Mouse (Mus musculus): Measurements from ENCODE around the gene Cep112. TPM values are rescaled to one million over a fixed set of nuclear protein-coding genes. Genes with fewer than 3 reads are reported as not detected.
"Not testable (repeated sequence)": the region's sequence is repeated elsewhere in the genome, so short reads cannot be mapped to it uniquely, and the experiment has no call there.

Cep112 gene
- total RNA-seq, 2 experiments from 2014 or later = 8.3 to 12.8 TPM

DNA sequence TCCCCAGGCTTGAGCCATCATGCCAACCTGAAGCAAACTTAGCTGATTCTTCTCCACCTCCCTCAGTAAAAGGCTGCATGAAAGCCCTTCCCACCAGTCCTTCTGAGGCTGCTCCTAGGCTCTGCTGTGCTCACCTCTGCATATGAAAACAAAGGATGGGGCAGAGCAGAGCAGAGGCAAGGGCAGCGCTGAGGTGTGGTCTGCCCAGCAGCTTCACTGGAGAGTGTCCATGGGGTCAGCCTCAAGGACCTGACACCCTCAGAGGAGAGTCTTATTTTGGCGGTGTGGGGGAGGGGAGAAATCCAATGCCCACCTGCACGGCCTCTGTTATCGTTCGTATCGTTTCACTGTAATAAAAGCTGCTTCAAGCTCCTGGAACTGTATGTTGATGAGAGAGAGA lies 432.3 kb downstream of the Cep112 start:
- DNase-seq (ENCODE audit: low spot score in 2 of 2) = no peak
- intact Hi-C loops (cut with DNase I) = no loop called here

DNA sequence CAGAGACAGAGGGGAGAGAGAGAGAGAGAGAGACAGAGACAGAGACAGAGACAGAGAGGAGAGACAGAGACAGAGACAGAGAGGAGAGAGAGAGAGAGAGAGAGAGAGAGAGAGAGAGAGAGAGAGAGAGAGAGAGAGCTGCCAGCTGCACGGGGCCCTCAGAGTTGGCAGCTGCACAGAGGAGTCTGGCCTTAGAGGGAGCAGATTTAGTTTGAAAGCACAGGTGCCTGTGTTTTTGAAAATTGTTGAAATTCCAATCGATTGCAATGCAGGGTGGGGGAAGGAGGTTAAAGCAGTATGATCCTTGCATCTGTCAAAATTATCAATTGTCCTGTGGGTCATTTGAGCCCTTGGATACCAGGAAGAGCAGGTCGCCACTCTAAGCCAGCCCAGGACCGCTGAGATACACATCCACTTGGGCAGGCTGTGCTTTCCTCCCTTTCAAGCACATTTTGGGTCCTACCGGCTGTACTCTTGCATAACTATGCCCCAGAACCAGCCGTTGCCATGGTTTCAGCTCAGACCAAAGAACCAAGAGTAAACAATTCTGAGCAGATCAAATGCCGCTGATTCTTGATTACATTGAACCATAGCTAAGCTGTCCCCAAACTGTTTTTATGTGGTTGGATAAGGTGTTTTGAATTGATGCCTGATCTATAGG lies 432.8 kb downstream of the Cep112 start:
- intact Hi-C loops (cut with DNase I) = no loop called here
- peak; percentile 41 to 55 for DNase-seq (ENCODE audit: low spot score in 2 of 2)

DNA sequence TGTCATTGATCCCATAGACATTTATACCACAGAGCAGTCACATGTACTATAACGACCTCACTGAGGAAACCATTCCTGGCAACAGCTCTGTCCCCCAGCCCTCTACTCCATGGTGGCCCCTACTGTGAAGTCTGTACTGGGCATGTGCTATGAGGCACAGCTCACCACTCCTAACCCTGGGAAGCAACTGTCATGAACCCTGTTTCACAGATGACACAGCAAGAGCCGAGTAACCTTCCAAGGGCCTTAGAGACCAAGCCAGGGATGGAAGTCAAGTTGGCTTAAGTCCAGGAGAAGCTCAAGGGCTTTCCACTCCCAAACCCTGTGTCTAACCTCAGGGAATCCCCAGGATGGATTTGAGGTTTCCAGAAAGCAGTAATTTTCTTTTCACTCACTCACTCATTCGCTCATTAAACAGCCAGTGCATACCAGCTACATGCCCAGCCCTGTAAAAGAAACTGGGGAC lies 433.4 kb downstream of the Cep112 start:
- intact Hi-C loops (cut with DNase I) = no loop called here
- peak; percentile 9 to 18 for DNase-seq (ENCODE audit: low spot score in 2 of 2)

DNA sequence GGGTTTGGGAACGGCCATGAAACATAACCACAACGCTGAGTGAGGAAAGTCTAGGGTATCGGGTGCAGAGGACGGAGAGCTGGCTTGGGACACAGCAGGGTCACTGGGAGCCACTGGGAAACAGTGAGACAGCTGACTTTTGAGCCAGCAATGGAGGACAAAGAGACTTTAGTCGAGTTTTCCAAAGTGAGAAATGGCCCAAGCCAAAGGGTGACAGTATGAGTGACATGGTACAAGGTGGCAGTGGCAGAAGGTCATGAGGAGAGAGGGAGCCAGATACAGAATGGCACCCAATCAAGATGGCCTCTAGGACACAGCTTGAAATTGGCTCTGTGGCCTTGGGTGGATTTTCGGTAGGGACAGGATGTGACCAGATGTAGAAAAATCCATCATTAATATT lies 433.9 kb downstream of the Cep112 start:
- DNase-seq (ENCODE audit: low spot score in 2 of 2) = no peak
- intact Hi-C loops (cut with DNase I) = no loop called here

DNA sequence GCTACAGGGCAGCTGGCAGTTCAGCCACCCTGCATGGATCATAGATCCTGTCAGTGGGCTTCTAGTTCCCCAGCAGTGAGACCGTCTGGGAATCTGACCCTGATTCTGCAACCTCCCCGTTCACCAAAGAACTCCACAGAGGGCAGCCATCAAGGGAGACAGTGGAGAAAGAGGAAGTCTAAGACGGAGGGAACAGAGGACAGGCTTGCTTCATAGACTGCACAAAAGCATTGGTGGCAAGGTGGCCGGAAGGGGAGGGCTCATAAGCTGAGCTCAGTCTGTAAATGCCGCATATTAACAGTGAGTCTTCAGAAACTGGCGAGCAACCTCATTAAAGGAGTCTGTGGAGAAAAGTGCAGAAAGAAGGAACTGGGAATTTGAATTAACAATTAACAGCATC lies 437.4 kb downstream of the Cep112 start:
- intact Hi-C loops (cut with DNase I) = no loop called here
- no peak for DNase-seq (ENCODE audit: low spot score in 2 of 2)

DNA sequence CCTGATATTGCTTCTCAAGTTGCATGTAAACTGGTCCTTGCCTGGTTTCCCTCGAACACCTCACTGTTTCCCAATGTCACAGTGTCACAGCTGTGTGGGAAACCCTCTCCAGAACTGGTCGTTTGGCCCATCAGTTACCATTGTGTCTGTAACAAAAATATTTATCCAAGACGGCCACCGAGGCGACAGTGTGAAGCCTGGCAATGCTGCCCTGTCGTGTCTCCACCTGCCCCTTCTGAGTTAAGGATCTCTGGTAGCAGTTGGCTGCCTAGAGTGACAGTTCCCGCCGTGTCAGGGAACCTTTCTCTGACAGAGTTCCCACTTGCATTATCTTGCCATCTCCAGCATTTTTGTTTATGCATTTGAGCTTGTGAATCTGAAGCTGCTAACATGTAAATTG lies 440.8 kb downstream of the Cep112 start:
- no peak for DNase-seq (ENCODE audit: low spot score in 2 of 2)
- intact Hi-C loops (cut with DNase I) = no loop called here

DNA sequence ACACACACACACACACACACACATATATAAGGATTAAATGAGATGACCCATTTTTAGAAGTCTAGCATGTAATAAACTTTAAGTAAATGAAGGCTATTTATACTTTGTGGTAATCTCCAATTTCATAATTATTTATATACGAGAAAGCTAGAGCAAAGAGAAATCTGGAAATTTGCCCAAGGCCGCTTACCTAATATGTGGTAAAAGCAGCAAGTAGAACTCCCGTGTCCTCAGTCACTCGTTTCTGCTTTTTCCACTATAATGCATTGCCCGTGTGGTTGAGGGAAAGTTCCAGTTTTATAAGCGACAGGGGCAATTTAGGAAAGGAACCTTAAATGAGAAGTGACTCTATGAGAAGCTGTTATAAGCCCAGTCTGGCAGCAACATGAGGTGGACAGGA lies 442.5 kb downstream of the Cep112 start:
- no peak for DNase-seq (ENCODE audit: low spot score in 2 of 2)
- intact Hi-C loops (cut with DNase I) = no loop called here

DNA sequence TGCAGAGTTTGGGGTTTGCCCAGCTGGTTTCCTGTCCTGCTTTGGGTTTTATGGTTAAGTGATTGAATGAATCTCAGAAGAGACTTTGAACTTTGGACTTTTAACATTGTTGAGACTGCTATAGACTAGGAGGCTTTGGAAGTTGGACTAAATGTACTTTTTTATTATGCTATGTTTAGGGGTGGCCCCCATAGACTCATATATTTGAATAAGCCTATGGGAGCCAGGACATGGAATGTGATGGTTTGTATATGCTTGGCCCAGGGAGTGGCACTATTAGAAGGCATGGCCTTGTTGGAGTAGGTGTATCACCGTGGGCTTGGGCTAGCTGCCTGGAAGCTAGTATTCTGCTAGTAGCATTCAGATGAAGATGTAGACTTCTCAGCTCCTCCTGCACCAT lies 446.3 kb downstream of the Cep112 start:
- DNase-seq (ENCODE audit: low spot score in 2 of 2); intact Hi-C loops (cut with DNase I): not testable (repeated sequence)

DNA sequence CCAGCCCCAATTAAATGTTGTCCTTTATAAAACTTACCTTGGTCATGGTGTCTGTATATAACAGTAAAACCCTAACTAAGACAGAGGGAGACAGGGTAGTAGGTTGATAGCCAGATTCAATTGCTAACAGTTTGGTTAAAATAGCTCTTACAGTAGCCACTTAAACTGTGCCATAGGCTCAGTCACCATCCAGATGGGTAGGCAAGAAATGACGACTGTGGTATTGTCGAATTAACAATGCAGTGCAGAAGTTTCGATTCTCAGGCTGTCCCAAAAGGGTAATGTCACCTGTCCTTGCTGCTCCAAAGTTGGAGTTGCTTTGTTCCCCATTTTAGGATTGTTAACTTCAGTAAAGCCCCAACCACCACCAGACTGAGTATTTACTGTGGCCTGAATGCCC lies 446.8 kb downstream of the Cep112 start:
- intact Hi-C loops (cut with DNase I) = no loop called here
- no peak for DNase-seq (ENCODE audit: low spot score in 2 of 2)

DNA sequence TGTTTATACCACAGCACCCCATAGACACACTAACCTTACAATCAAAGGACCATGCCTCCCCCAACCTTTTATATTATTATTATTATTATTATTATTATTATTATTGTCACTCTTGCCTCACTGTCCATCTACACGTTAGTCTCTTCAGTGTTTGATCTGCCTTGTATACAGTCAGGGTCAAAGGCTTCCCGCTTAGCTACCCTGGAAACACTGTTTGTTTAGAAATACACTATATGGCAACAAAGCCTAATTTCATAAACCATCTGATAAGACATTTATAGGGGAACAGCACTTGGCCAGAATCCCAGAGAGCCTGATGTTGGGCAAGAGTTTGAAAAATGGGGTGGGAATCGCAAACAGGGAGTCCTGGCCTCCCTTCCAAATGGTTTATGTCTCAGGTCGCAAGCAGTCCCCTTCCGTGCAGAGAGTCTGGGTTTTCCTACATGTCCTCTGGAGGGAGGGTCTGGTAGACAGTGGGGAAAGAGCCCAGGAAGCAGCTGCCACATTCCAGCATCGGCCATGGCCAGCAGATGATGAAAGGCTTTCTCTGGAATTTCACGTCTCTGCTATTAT lies 451.7 kb downstream of the Cep112 start:
- no peak for DNase-seq (ENCODE audit: low spot score in 2 of 2)
- intact Hi-C loops (cut with DNase I) = no loop called here

DNA sequence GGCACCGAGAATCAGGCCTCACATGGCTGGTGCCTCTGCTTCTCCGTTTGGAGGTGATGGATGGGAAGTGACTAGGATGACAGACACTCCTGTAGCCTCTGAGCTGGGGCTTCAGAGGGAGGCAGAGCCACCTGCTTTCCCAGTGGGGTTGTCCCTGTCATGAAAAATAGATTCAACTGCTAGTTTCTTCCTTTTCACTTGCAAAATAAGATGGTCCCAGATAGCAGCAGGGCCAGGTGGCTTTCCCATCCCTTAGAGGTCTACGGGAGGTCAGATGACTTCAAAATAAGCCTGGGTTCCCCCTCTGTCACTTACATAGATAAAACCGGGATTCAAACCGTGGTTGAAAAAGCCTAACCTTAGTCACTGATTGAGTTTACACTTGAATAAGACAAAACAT lies 452.5 kb downstream of the Cep112 start:
- no peak for DNase-seq (ENCODE audit: low spot score in 2 of 2)
- intact Hi-C loops (cut with DNase I) = no loop called here

DNA sequence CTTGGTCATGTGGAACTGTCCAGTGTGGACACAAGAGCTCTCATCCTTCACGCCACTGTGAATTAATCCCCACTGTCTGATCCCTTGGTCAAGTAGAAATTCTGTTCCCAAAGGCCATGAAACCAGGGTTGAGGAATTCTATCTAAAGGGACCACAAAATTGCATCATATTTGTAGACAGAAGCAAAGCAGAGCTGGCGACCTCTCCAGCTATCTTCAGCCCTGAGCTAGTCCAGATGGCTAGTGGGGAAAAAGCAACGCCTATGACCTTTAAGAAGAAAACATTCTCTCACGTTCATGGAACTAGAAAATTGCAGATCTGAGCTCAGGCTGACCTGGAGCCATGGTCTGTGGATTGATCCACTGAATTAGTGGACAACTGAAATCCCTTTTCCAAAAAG lies 455.6 kb downstream of the Cep112 start:
- intact Hi-C loops (cut with DNase I) = no loop called here
- no peak for DNase-seq (ENCODE audit: low spot score in 2 of 2)

DNA sequence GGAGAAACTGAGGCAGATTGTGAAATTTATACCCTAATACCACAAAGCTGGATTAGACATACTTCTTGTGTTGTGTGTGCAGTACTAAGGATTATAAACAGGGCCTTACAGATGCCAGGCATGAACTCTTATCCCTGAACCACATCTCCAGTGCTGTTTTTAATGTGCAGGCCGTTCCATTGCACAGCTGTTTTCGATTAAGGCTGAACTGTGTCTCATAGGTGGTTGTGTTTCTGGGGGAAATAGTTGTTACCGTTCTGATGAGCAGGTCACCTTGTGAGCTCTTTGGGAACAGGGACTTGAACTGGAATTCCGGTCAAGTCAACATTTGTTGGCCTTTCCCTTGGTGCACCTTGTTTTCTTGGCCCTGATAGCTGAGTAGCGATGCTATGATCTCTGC lies 456.7 kb downstream of the Cep112 start:
- DNase-seq (ENCODE audit: low spot score in 2 of 2) = no peak
- intact Hi-C loops (cut with DNase I) = no loop called here

DNA sequence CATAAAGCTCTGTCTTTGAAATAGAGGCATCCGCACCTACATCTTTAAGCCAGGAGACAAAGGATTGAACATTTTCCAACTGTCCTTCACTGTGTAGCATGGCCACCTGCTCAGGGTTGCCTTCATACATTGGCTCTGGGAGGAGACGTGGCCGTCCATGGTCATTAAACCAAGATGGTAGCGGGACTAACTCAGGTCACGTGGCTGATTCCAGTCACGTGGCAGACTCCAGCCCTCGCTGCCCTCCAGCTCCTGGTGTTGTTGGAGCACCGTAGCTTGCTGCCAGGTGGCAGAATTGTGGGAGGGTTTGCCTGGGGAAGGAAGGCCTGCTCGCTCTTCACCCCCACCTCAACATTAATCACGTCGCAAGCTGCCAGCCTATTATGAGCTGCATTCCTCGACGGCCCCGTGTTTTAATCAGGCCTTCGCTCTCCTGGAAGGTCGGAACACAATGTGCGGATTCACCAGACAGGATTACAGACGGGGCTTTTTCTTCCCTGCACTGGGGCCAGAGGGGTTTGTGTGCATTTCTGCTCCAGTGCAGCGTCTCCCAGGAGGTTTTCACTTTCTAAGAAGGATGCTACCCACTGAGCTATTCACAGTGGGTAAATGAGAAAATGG lies 460.4 kb downstream of the Cep112 start:
- intact Hi-C loops (cut with DNase I) = no loop called here
- no peak for DNase-seq (ENCODE audit: low spot score in 2 of 2)

DNA sequence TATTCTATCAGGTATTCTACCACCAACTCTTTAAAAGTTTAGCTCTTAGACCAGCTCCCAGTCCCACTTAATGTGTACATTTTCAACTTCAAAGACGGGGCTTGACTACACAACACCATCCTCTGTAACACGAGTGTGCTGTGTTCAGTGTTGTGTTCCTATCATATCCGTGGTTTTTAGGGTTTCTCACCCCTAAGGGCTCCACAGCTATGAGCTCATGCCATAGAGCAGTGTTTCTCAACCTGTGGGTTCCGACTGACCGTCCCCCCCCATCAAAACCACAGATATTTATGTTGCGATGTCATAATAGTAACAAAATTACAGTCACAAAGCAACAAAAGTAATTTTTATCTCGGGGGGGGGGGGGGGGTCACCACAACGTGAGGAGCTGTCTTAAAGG lies 461.1 kb downstream of the Cep112 start:
- no peak for DNase-seq (ENCODE audit: low spot score in 2 of 2)
- intact Hi-C loops (cut with DNase I) = no loop called here

DNA sequence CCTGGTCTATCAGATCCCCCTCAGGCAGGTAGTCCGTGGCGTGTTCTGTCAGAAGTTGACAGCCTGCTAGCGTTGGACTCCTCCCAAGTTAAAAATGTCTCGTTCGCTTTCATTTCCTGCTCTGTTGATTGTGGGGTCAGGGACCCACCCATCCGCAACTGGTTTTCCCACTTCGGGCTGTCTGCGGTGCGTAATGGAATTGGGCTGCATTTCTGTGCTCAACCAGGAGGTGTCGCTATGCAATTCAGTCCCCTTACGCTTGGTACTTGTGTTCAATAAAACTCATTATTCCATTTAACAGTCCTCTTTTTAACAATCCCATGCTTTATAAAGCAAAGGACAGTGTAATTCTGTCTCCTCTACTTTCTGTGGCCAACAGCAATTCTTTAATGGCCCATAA lies 464.1 kb downstream of the Cep112 start:
- no peak for DNase-seq (ENCODE audit: low spot score in 2 of 2)
- intact Hi-C loops (cut with DNase I) = no loop called here

DNA sequence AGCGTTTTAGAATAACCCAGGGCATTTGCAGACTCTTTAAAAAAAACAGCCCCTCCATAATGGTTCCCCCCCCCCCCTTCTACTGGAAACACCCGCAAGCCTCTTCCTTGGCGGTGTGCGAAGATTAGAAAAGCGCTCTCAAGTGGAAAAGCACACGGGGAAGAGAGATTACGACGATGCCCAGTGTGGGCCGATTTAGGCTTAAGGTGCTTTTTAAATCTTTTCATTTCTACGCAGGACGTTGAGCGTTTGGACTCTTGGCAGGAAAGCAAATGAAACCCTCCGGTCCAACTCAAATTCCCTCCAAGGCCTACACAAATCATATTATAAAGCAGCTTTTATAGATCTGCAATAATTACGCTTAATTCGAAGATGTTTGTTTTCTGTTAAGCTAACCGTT lies 465.6 kb downstream of the Cep112 start:
- intact Hi-C loops (cut with DNase I) = no loop called here
- no peak for DNase-seq (ENCODE audit: low spot score in 2 of 2)

DNA sequence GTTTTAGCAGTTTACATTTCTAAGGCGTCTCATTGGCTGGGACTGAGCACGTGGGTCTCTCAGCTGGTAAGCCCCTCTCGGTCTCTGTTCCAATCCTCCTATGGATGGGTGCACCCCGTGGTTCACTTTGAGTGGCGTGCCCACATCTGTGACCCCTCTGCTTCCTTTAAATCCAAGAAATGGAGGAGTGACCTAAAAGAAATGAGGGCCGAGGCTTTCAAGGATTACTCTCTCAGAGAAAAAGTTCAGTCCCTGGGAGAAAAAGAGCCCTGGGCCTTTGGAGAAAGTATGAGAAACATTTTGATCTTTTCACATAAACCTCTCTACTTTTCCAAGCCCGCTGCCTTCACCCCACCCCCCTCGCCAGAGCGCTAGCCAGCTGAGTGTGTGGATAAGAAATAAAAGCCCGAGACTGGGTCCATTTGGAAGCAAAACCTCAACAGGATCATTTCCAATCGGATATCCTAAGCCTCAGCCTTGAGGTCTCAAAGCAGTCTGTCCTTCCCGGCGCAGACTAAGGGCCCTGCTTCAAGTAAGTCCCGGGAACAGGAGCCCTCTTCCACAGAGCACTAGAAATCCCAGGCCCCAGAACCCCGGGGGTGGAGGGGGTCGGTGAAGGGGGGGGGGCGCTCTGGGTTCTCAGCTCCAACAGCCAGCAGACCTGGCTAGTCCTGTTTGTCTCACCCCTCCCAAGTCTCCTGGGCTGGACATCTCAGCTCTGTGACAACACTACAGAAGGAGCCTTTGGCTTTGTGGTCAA lies 466.3 kb downstream of the Cep112 start:
- intact Hi-C loops (cut with DNase I) = no loop called here
- DNase-seq (ENCODE audit: low spot score in 2 of 2) = no peak

DNA sequence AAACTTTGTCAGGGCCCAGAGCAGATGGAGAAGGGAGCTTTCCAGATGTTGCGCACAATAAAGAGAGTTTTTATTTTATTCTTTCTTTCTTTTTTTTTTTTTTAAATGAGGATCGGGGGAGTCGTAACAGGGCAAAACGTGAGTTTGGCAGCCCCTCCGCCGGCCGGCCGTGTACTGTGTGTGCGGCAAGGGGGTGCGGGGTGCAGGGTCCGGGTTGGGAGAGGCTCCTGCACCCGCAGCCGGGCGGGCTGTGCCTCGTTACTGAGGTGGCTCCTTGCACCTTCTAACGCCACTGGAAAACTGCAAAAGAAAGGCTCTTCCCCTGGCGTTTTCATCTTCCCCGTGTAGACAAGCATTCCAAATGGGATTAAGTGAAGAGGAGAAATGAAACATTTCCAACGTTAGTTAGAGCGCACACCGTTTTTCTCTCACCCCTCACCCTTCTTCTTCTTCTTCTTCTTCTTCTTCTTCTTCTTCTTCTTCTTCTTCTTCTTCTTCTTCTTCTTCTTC lies 466.9 kb downstream of the Cep112 start:
- intact Hi-C loops (cut with DNase I) = no loop called here
- DNase-seq (ENCODE audit: low spot score in 2 of 2) = no peak

DNA sequence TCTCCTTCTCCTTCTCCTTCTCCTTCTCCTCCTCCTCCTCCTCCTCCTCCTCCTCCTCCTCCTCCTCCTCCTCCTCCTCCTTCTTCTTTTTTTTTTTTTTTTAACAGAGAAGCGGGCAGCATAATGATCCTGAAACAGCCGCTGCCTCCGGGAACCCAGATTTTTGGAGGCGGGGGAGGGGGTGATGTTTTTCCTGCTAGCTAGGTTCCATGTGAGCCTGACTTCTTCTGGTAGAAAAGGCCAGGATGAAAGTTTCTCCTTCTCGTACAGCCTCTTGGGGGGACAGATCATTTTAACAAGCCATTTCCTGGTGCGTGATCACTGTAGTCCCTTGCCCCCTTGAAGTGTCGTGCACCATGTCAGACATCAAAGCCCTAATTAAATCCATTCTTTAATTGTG lies 467.4 kb downstream of the Cep112 start:
- intact Hi-C loops (cut with DNase I) = no loop called here
- no peak for DNase-seq (ENCODE audit: low spot score in 2 of 2)

Data from left cerebral cortex, postnatal 36 days (tissue).